Mouse (Mus musculus): ENCODE results near the gene Flot2.

Gene Flot2

GRCm38 (mm10) chr11:78059833-78060757, 22.4 kb downstream of the Flot2 start:
- DNase-seq (ENCODE audit: low read depth in 1 of 2, low spot score in 2 of 2) = no peak

- no peak for DNase-seq (ENCODE audit: low read depth in 1 of 2, low spot score in 2 of 2)
Observed at GRCm38 (mm10) chr11:78062563-78062962, 24.8 kb downstream of the Flot2 start.

GRCm38 (mm10) chr11:78065906-78066305, 28.2 kb downstream of the Flot2 start:
- DNase-seq (ENCODE audit: low read depth in 1 of 2, low spot score in 2 of 2) = no peak

- no peak for DNase-seq (ENCODE audit: low read depth in 1 of 2, low spot score in 2 of 2)
Observed at GRCm38 (mm10) chr11:78066641-78067040, 28.9 kb downstream of the Flot2 start.

- DNase-seq (ENCODE audit: low read depth in 1 of 2, low spot score in 2 of 2) = no peak
Observed at GRCm38 (mm10) chr11:78067566-78067965, 29.8 kb downstream of the Flot2 start.

- DNase-seq (ENCODE audit: low read depth in 1 of 2, low spot score in 2 of 2) = no peak
Observed at GRCm38 (mm10) chr11:78069130-78069529, 31.4 kb downstream of the Flot2 start.

- no peak for DNase-seq (ENCODE audit: low read depth in 1 of 2, low spot score in 2 of 2)
Observed at GRCm38 (mm10) chr11:78069646-78070045, 31.9 kb downstream of the Flot2 start.

- DNase-seq (ENCODE audit: low read depth in 1 of 2, low spot score in 2 of 2) = no peak
Observed at GRCm38 (mm10) chr11:78071938-78072337, 34.2 kb downstream of the Flot2 start.

GRCm38 (mm10) chr11:78072425-78073130, 34.8 kb downstream of the Flot2 start:
- no peak for DNase-seq (ENCODE audit: low read depth in 1 of 2, low spot score in 2 of 2)

- DNase-seq (ENCODE audit: low read depth in 1 of 2, low spot score in 2 of 2) = no peak
Observed at GRCm38 (mm10) chr11:78073577-78074276, 36.0 kb downstream of the Flot2 start.

GRCm38 (mm10) chr11:78074277-78074652, 36.5 kb downstream of the Flot2 start:
- no peak for DNase-seq (ENCODE audit: low read depth in 1 of 2, low spot score in 2 of 2)

- no peak for DNase-seq (ENCODE audit: low read depth in 1 of 2, low spot score in 2 of 2)
Observed at GRCm38 (mm10) chr11:78074666-78075065, 36.9 kb downstream of the Flot2 start.

GRCm38 (mm10) chr11:78079961-78080921, 42.5 kb downstream of the Flot2 start, which contains the start of gene Eral1:
Gene Eral1 (minus strand): TSS chr11:78080383.
- DNase-seq (ENCODE audit: low read depth in 1 of 2, low spot score in 2 of 2) = peak in 1 of 2 experiments; percentile 40

- DNase-seq (ENCODE audit: low read depth in 1 of 2, low spot score in 2 of 2) = no peak
Observed at GRCm38 (mm10) chr11:78083595-78083994, 45.9 kb downstream of the Flot2 start.

GRCm38 (mm10) chr11:78086925-78087479, 49.3 kb downstream of the Flot2 start:
- no peak for DNase-seq (ENCODE audit: low read depth in 1 of 2, low spot score in 2 of 2)

GRCm38 (mm10) chr11:78087756-78088281, 50.1 kb downstream of the Flot2 start:
- DNase-seq (ENCODE audit: low read depth in 1 of 2, low spot score in 2 of 2) = no peak

- no peak for DNase-seq (ENCODE audit: low read depth in 1 of 2, low spot score in 2 of 2)
Observed at GRCm38 (mm10) chr11:78094137-78094503, 56.4 kb downstream of the Flot2 start.

GRCm38 (mm10) chr11:78094504-78095143, 56.9 kb downstream of the Flot2 start, which contains the start of gene Fam222b:
Gene Fam222b (plus strand): TSS chr11:78094660.
- peak; percentile 72 to 87 for DNase-seq (ENCODE audit: low read depth in 1 of 2, low spot score in 2 of 2)

GRCm38 (mm10) chr11:78095144-78095516, 57.4 kb downstream of the Flot2 start:
- no peak for DNase-seq (ENCODE audit: low read depth in 1 of 2, low spot score in 2 of 2)
